Comparison of ENCODE assay signal across 9 mouse cellular contexts in genomic region chr6:55342328-55342727, GRCm38 (mm10). TPM values are rescaled to one million over a fixed set of nuclear protein-coding genes. Genes with fewer than 3 reads are reported as not detected.
DNase-seq lines count a peak whose midpoint lies in the region; ATAC-seq lines count a peak whose summit lies in the region.
"Had no signal": no experiment of that assay in that cellular context is flagged by ENCODE, and none has a peak within 500 bp of the region (broad histone marks: within the 10 kb centered on the region; RNA-seq: fewer than 3 reads in every experiment).

No protein-coding gene starts in this region.

- H3K9me3 ChIP-seq in intestine, embryonic 16.5 days (ENCODE audit: control insufficient read depth, low read length): no peaks in the 10 kb centered on the region

- H3K27me3 ChIP-seq in intestine, embryonic 16.5 days (replicated peaks; ENCODE audit: control insufficient read depth, insufficient read depth, low read length): no peaks in the 10 kb centered on the region

- WGBS in intestine, embryonic 16.5 days: 54% methylated on average over 9 of the region's 9 CpGs

- no peak overlapping the region for H3K9ac ChIP-seq in intestine, embryonic 16.5 days (ENCODE audit: low read depth, low read length)

- no peak overlapping the region; the same call in 1 of the 2 replicates for H3K4me2 ChIP-seq in intestine, embryonic 16.5 days (ENCODE audit: low read depth, low read length)

- H3K4me1 ChIP-seq in intestine, embryonic 16.5 days (ENCODE audit: control insufficient read depth, insufficient read depth, low read length): peaks cover 29% of the 10 kb centered on the region

- H3K36me3 ChIP-seq in intestine, embryonic 16.5 days (ENCODE audit: control insufficient read depth, insufficient read depth, low read length): no peaks in the 10 kb centered on the region

- peak; percentile 23; the same call in 1 of the 2 replicates for ATAC-seq in erythroblast, adult 5-6 weeks (replicated peaks; ENCODE audit: low FRiP score, poor library complexity, severe bottlenecking)
- ATAC-seq in intestine, embryonic 16.5 days: peak; percentile 76

- H3K27ac ChIP-seq in intestine, embryonic 16.5 days (ENCODE audit: low read length): peak overlapping the region; percentile 64; the same call in 1 of the 2 replicates

- peak; percentile 8 for DNase-seq in left cerebral cortex, postnatal 4 days
- no peak for DNase-seq in left cerebral cortex, postnatal 10 days (ENCODE audit: extremely low spot score in 1 of 2, low spot score in 2 of 2)
- peak; percentile 53 for DNase-seq in lung, postnatal 36 days
- no peak for DNase-seq in frontal cortex, postnatal 36 days (ENCODE audit: low spot score in 2 of 2)
- no peak for DNase-seq in left cerebral cortex, postnatal 14 days (ENCODE audit: low spot score in 2 of 2)
- DNase-seq: cerebellum, adult 9-11 months had no signal

- intact Hi-C loops in left cerebral cortex, postnatal 4 days (cut with DNase I): no loop called here
- intact Hi-C loops in left cerebral cortex, postnatal 10 days (cut with DNase I): no loop called here
- intact Hi-C loops in left cerebral cortex, postnatal 14 days (cut with DNase I): no loop called here

- no peak overlapping the region for H3K4me3 ChIP-seq in intestine, embryonic 16.5 days (ENCODE audit: low read length)

RNA-seq across cellular contexts. Expression of gene Aqp1, which starts 6.1 kb away (rescaled TPM):
- 1 to 10 TPM; 2.0 to 2.2 TPM for total RNA-seq in left cerebral cortex, postnatal 4 days (2021)
- total RNA-seq in left cerebral cortex, postnatal 10 days (2021): 1 to 10 TPM in 1 of 2 experiments, under 1 TPM in 1; 0.84 to 1.3 TPM
- 183 and 231 TPM in 2 replicates for total RNA-seq in erythroblast, adult 5-6 weeks (2015; ENCODE audit: low replicate concordance)
- 447 and 529 TPM in 2 replicates for total RNA-seq in erythroblast, adult 5-6 weeks (2017; ENCODE audit: low replicate concordance)
- 21.8 and 23.2 TPM in 2 replicates for polyA plus RNA-seq in intestine, embryonic 16.5 days (2015; fragmentation: Nextera tagmentation; extraction: Ambion mirVana)
- 1 to 10 TPM; 2.0 to 2.5 TPM for total RNA-seq in left cerebral cortex, postnatal 14 days (2021)

RNA-seq across cellular contexts. Expression of gene Ghrhr, which starts 33.8 kb away (rescaled TPM):
- not detected for total RNA-seq in left cerebral cortex, postnatal 4 days (2021)
- total RNA-seq in left cerebral cortex, postnatal 10 days (2021): not detected
- 0.63 TPM in 1 of 2 replicates, not detected in the other for total RNA-seq in erythroblast, adult 5-6 weeks (2015; ENCODE audit: low replicate concordance)
- total RNA-seq in erythroblast, adult 5-6 weeks (2017; ENCODE audit: low replicate concordance): 0.28 TPM in 1 of 2 replicates, not detected in the other
- polyA plus RNA-seq in intestine, embryonic 16.5 days (2015; fragmentation: Nextera tagmentation; extraction: Ambion mirVana): 0.32 and 0.46 TPM in 2 replicates
- not detected for total RNA-seq in left cerebral cortex, postnatal 14 days (2021)
- polyA plus RNA-seq: testis, adult 2 months had no signal

Comparison
In these comparisons a context has a peak if more than half of its experiments do, and no peak if none do; other contexts are left out.
1. DNase-seq: peak in left cerebral cortex, postnatal 4 days (single experiment) and lung, postnatal 36 days (single experiment); none in left cerebral cortex, postnatal 10 days (0 of 2), frontal cortex, postnatal 36 days (0 of 2) and left cerebral cortex, postnatal 14 days (0 of 2).
2. RNA of gene Aqp1, which starts 6.1 kb away (total RNA-seq): 183 to 529 TPM in erythroblast, adult 5-6 weeks; 2.0 to 2.5 TPM in left cerebral cortex, postnatal 14 days, 2.0 to 2.2 TPM in left cerebral cortex, postnatal 4 days and 0.84 to 1.3 TPM in left cerebral cortex, postnatal 10 days; every median in the first group is over 10 times any median in the second.